Mouse (Mus musculus): ENCODE measurements around the gene Sppl3. TPM values are rescaled to one million over a fixed set of nuclear protein-coding genes. Genes with fewer than 3 reads are reported as not detected.

Gene Sppl3
- polyA plus RNA-seq, 1 experiment, result 112 TPM

DNA sequence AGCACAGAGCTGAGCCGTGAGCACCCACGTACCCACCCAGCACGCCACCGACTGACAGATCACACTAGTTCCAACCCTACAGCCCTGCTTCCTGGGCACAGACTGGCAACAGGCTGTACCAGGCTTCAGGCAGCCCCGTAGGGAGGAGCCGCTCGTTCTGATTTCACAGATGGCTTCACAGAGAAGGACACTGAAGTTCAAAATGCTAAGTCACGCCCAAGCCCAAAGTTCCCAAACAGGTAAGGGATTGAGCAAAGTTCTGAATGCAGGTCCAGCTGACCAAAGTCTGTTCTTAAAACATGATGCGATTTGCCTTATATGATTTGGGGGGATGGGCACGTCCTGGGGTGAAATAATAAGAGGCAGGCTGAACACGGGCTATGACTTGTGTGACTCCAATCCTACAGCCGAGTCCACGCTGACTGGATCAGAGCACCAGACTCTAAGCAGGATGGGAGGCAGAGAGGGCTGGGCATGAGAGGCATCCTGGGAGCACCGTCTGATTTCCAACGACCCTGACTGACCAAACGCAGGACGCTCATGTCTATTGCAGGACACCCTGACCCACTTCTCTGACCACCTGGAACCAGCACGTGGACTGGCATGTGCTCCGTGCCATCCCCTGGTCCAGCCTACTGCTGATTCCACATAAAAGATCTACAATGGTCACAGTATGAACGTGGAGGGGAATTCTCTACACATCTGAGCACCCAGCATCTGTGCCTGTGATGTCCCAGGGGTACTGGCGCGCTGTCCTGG, 116.7 kb downstream of the Sppl3 start:
- Histone ChIP-seq H3K27me3 (ENCODE audit: control insufficient read depth, insufficient read depth, low read length) (no peaks in the 10 kb centered on the region), H3K4me3 (ENCODE audit: control insufficient read depth, insufficient read depth, low read length) (no peak overlapping the region), H3K27ac (ENCODE audit: control insufficient read depth, insufficient read depth, low read length) (0 out of 2 replicates have a peak overlapping the region, but pooled peaks have one; percentile 5), H3K4me1 (replicated peaks; ENCODE audit: control insufficient read depth, insufficient read depth, low read length) (peaks cover 20% of the 10 kb centered on the region), H3K36me3 (ENCODE audit: control insufficient read depth, insufficient read depth, low read length) (peaks cover 12% of the 10 kb centered on the region)
- TF ChIP-seq POLR2A (IDR thresholded peaks at IDR 0.05; ENCODE audit: control insufficient read depth, extremely low read depth, insufficient read depth, low read length, poor library complexity) (no peak), CTCF (IDR thresholded peaks at IDR 0.05; ENCODE audit: borderline replicate concordance, control insufficient read depth, extremely low read depth, insufficient read depth, low read length, poor library complexity) (no peak)
- no peak for DNase-seq
- 95% methylated on average over 22 of the region's 22 CpGs for WGBS

GRCm38 (mm10) chr5:115129328-115129727, 118.4 kb downstream of the Sppl3 start:
- H3K27ac ChIP-seq (ENCODE audit: control insufficient read depth, insufficient read depth, low read length), result no peak overlapping the region
- H3K4me3 ChIP-seq (ENCODE audit: control insufficient read depth, insufficient read depth, low read length), result no peak overlapping the region
- TF ChIP-seq CTCF (IDR thresholded peaks at IDR 0.05; ENCODE audit: borderline replicate concordance, control insufficient read depth, extremely low read depth, insufficient read depth, low read length, poor library complexity), result no peak
- TF ChIP-seq POLR2A (IDR thresholded peaks at IDR 0.05; ENCODE audit: control insufficient read depth, extremely low read depth, insufficient read depth, low read length, poor library complexity), result no peak
- DNase-seq, result no peak
- H3K27me3 ChIP-seq (ENCODE audit: control insufficient read depth, insufficient read depth, low read length), result no peaks in the 10 kb centered on the region
- peaks cover 36% of the 10 kb centered on the region for H3K4me1 ChIP-seq (replicated peaks; ENCODE audit: control insufficient read depth, insufficient read depth, low read length)
- 95% methylated on average over 6 of the region's 6 CpGs for WGBS
- peaks cover 12% of the 10 kb centered on the region for H3K36me3 ChIP-seq (ENCODE audit: control insufficient read depth, insufficient read depth, low read length)

DNA sequence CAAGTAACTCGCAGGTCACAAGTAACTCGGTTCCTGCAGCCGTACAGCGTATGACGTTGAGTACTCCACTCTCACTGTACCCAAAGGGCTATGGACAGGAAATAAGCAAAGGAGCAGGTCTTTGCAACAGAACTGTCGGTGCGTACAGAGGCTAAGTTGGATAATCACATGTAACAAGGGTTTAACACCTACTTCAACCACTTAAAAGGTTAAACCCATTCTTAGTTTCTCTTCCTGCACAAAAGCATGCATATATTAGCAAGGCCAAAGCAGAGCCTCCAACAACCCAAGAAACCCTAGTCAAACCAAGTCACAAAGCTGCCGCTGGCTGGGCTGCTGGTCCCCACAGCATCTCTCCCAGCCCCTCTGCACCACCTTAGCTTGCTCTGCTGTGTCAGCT, 121.5 kb downstream of the Sppl3 start:
- TF ChIP-seq CTCF (IDR thresholded peaks at IDR 0.05; ENCODE audit: borderline replicate concordance, control insufficient read depth, extremely low read depth, insufficient read depth, low read length, poor library complexity), result no peak
- no peak for TF ChIP-seq POLR2A (IDR thresholded peaks at IDR 0.05; ENCODE audit: control insufficient read depth, extremely low read depth, insufficient read depth, low read length, poor library complexity)
- H3K4me3 ChIP-seq (ENCODE audit: control insufficient read depth, insufficient read depth, low read length), result no peak overlapping the region
- no peak for DNase-seq
- 85% methylated on average over 8 of the region's 8 CpGs for whole genome bisulfite sequencing
- no peak overlapping the region for H3K27ac ChIP-seq (ENCODE audit: control insufficient read depth, insufficient read depth, low read length)
- peaks cover 5% of the 10 kb centered on the region; the same call in 1 of the 2 replicates for H3K36me3 ChIP-seq (ENCODE audit: control insufficient read depth, insufficient read depth, low read length)
- peaks cover 23% of the 10 kb centered on the region for H3K4me1 ChIP-seq (replicated peaks; ENCODE audit: control insufficient read depth, insufficient read depth, low read length)
- no peaks in the 10 kb centered on the region for H3K27me3 ChIP-seq (ENCODE audit: control insufficient read depth, insufficient read depth, low read length)

DNA sequence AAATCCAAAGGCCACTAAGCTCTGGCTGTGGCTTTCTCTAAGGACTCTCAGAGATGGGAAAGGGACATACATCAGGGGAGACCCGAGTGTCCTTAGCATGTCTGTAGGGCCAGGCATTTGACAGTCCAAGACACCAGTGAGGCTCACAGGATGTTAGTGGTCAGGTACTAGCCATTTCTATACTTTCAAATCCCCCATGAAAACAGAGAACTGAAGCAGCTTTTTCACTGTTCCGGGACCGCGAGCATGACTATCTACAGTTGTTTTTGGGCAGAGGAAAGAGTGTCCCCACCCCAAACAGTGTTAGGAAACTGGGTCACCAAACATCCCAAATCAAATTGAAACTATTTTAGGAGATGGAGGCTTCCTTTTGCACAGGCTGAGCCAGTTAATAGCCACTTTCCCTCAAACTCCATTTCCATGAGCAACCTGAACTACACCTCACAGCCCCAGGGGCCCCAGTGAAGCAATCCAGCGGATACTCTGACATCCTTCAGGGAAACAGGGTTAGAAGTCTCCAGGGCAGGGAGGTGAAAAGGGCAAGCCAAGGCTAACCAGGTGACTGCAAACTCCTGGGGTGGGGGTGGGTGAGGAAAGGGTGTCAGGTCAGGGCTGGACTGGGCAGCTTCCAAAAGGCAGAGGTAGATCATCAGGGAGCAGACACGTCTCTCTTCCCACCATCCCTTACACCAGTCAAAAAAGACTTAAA, 122.6 kb downstream of the Sppl3 start:
- peaks cover 22% of the 10 kb centered on the region for H3K4me1 ChIP-seq (replicated peaks; ENCODE audit: control insufficient read depth, insufficient read depth, low read length)
- no peak for DNase-seq
- TF ChIP-seq CTCF (IDR thresholded peaks at IDR 0.05; ENCODE audit: borderline replicate concordance, control insufficient read depth, extremely low read depth, insufficient read depth, low read length, poor library complexity), result no peak
- H3K36me3 ChIP-seq (ENCODE audit: control insufficient read depth, insufficient read depth, low read length), result no peaks in the 10 kb centered on the region
- peak overlapping the region; percentile 20 for H3K4me3 ChIP-seq (ENCODE audit: control insufficient read depth, insufficient read depth, low read length)
- H3K27me3 ChIP-seq (ENCODE audit: control insufficient read depth, insufficient read depth, low read length), result no peaks in the 10 kb centered on the region
- peak overlapping the region; percentile 26; the same call in 1 of the 2 replicates for H3K27ac ChIP-seq (ENCODE audit: control insufficient read depth, insufficient read depth, low read length)
- 54% methylated on average over 6 of the region's 6 CpGs for WGBS

DNA sequence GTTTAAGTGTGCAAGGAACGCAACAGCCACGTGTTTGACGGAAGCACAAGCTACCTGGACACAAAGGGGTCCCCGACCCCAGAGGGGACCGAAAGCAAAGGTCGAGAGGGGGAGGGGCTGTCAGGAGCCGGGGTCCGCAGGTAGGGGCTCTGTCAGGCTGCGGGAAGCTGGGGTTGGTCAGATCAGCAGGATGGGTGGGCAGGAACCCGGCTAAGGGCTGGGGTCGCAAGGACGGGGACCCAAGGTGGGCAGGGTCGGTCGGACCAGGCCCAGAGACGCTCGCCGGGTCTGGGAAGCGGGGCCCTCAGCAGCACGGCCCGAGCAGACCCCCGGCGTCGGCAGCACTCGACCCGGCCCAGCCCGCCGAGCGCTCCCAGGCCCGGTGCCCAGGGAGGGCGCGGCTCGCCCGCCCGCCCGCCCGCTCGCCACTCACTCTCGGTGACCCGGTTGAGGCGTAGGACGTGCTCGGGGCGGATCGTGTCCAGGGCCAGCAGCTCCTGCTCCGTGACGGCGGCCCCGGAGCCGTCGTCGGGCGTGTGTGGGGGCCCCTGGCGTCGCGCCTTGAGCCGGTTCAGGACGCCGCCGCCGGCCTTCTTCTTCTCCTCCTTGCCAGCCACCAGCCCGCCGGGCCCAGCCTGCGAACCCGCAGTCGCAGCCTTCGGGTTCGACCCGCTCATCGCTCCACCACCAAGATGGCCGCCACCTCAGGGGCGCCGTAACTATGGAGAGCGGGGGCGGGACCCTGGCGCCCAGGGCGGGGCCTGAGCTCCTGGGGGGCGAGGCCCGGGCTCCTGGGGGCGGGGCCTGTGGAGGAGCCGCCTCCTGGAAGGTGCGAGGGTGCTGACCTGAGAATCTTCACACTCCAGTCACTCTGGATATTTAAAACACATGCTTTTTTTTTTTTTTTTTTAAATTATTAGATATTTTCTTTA, 123.6 kb downstream of the Sppl3 start, which contains the start of gene Unc119b:
Gene Unc119b, minus strand, starts transcription at position 742 of the 932 bp plus-strand sequence.
- Histone ChIP-seq H3K4me1 (replicated peaks; ENCODE audit: control insufficient read depth, insufficient read depth, low read length) (peaks cover 22% of the 10 kb centered on the region), H3K36me3 (ENCODE audit: control insufficient read depth, insufficient read depth, low read length) (no peaks in the 10 kb centered on the region), H3K27ac (ENCODE audit: control insufficient read depth, insufficient read depth, low read length) (no peak within 1 kb of the TSS), H3K4me3 (ENCODE audit: control insufficient read depth, insufficient read depth, low read length) (peak within 1 kb of the TSS; percentile 90), H3K27me3 (ENCODE audit: control insufficient read depth, insufficient read depth, low read length) (no peaks in the 10 kb centered on the region)
- WGBS, result under 1% methylated on average over 81 of the region's 81 CpGs
- peak; percentile 40; the same call in 1 of the 2 replicates for TF ChIP-seq POLR2A (IDR thresholded peaks at IDR 0.05; ENCODE audit: control insufficient read depth, extremely low read depth, insufficient read depth, low read length, poor library complexity)
- TF ChIP-seq CTCF (IDR thresholded peaks at IDR 0.05; ENCODE audit: borderline replicate concordance, control insufficient read depth, extremely low read depth, insufficient read depth, low read length, poor library complexity), result no peak
- peak; percentile 93 for DNase-seq

DNA sequence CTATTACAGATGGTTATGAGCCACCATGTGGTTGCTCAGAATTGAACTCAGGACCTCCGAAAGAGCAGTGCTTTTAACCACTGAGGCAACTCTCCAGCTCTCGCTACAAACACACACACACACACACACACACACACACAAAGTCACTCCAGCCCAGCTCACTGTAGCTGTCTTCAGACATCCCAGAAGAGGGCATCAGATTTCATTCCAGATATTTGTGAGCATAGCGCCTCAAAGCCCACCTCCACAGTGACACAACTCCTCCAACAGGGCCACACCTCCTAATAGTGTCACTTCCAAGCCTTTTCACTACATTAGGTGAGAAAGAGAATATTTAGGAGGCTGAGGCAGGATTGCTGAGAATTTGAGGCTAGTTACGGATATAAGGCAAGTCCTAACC, 128.2 kb downstream of the Sppl3 start:
- WGBS, result 89% methylated on average over 4 of the region's 4 CpGs
- no peak for TF ChIP-seq POLR2A (IDR thresholded peaks at IDR 0.05; ENCODE audit: control insufficient read depth, extremely low read depth, insufficient read depth, low read length, poor library complexity)
- TF ChIP-seq CTCF (IDR thresholded peaks at IDR 0.05; ENCODE audit: borderline replicate concordance, control insufficient read depth, extremely low read depth, insufficient read depth, low read length, poor library complexity), result no peak
- Histone ChIP-seq H3K36me3 (ENCODE audit: control insufficient read depth, insufficient read depth, low read length) (no peaks in the 10 kb centered on the region), H3K4me1 (replicated peaks; ENCODE audit: control insufficient read depth, insufficient read depth, low read length) (peaks cover 2% of the 10 kb centered on the region), H3K4me3 (ENCODE audit: control insufficient read depth, insufficient read depth, low read length) (no peak overlapping the region), H3K27ac (ENCODE audit: control insufficient read depth, insufficient read depth, low read length) (no peak overlapping the region), H3K27me3 (ENCODE audit: control insufficient read depth, insufficient read depth, low read length) (no peaks in the 10 kb centered on the region)
- DNase-seq, result no peak
